Mouse (Mus musculus): Measurements from ENCODE around the gene D230025D16Rik. TPM values are rescaled to one million over a fixed set of nuclear protein-coding genes. Genes with fewer than 3 reads are reported as not detected.
"Not testable (repeated sequence)": the region's sequence is repeated elsewhere in the genome, so short reads cannot be mapped to it uniquely, and the experiment has no call there.

The D230025D16Rik gene
- polyA plus RNA-seq, 1 experiment from 2014 or later: 33.1 TPM

GRCm38 (mm10) chr8:105286907-105287306, 62.0 kb downstream of the D230025D16Rik start:
- H3K9ac ChIP-seq: peak overlapping the region; percentile 20; the same call in 1 of the 2 replicates
- peak overlapping the region; percentile 66 for H3K4me2 ChIP-seq (replicated peaks)
- H3K27me3 ChIP-seq (ENCODE audit: control insufficient read depth, insufficient read depth, low read length): 0 out of 2 replicates have a peak, but pooled peaks cover 8% of the 10 kb centered on the region
- DNase-seq (ENCODE audit: low spot score) (no peak), ATAC-seq (ENCODE audit: low FRiP score) (no peak)
- H3K4me1 ChIP-seq (replicated peaks; ENCODE audit: control insufficient read depth, insufficient read depth, low read length): peaks cover 42% of the 10 kb centered on the region
- 86% methylated on average over 4 of the region's 4 CpGs for WGBS
- peak overlapping the region; percentile 11 for H3K4me3 ChIP-seq (replicated peaks; ENCODE audit: low read length)
- H3K9me3 ChIP-seq (ENCODE audit: control insufficient read depth, low read length): no peaks in the 10 kb centered on the region
- H3K36me3 ChIP-seq (replicated peaks; ENCODE audit: control insufficient read depth, insufficient read depth): peaks cover 38% of the 10 kb centered on the region
- no peak overlapping the region for H3K27ac ChIP-seq

- WGBS: 85% methylated on average over 5 of the region's 5 CpGs
- H3K9me3 ChIP-seq (ENCODE audit: control insufficient read depth, low read length): no peaks in the 10 kb centered on the region
- ATAC-seq (ENCODE audit: low FRiP score) (no peak), DNase-seq (ENCODE audit: low spot score) (no peak)
- H3K27me3 ChIP-seq (ENCODE audit: control insufficient read depth, insufficient read depth, low read length): 0 out of 2 replicates have a peak, but pooled peaks cover 8% of the 10 kb centered on the region
- H3K36me3 ChIP-seq (replicated peaks; ENCODE audit: control insufficient read depth, insufficient read depth): peaks cover 25% of the 10 kb centered on the region
- H3K9ac ChIP-seq: peak overlapping the region; percentile 50
- peak overlapping the region; percentile 66 for H3K4me2 ChIP-seq (replicated peaks)
- H3K4me1 ChIP-seq (replicated peaks; ENCODE audit: control insufficient read depth, insufficient read depth, low read length): peaks cover 42% of the 10 kb centered on the region
- H3K27ac ChIP-seq: peak overlapping the region; percentile 89
- H3K4me3 ChIP-seq (replicated peaks; ENCODE audit: low read length): peak overlapping the region; percentile 43
These were observed 63.3 kb downstream of the D230025D16Rik start for GRCm38 (mm10) chr8:105288231-105288630.

GRCm38 (mm10) chr8:105288958-105289732, 64.2 kb downstream of the D230025D16Rik start:
- H3K9ac ChIP-seq: peak overlapping the region; percentile 50
- H3K27ac ChIP-seq: peak overlapping the region; percentile 89
- no peaks in the 10 kb centered on the region for H3K9me3 ChIP-seq (ENCODE audit: control insufficient read depth, low read length)
- peak overlapping the region; percentile 66 for H3K4me2 ChIP-seq (replicated peaks)
- DNase-seq (ENCODE audit: low spot score) (peak; percentile 99), ATAC-seq (ENCODE audit: low FRiP score) (peak; percentile 93)
- H3K27me3 ChIP-seq (ENCODE audit: control insufficient read depth, insufficient read depth, low read length): 0 out of 2 replicates have a peak, but pooled peaks cover 8% of the 10 kb centered on the region
- H3K4me3 ChIP-seq (replicated peaks; ENCODE audit: low read length): peak overlapping the region; percentile 43
- H3K4me1 ChIP-seq (replicated peaks; ENCODE audit: control insufficient read depth, insufficient read depth, low read length): peaks cover 42% of the 10 kb centered on the region
- WGBS: under 1% methylated on average over 53 of the region's 53 CpGs
- H3K36me3 ChIP-seq (replicated peaks; ENCODE audit: control insufficient read depth, insufficient read depth): peaks cover 22% of the 10 kb centered on the region

- peak within 1 kb of the TSS; percentile 43 for H3K4me3 ChIP-seq (replicated peaks; ENCODE audit: low read length)
- H3K27ac ChIP-seq: peak within 1 kb of the TSS; percentile 89
- ATAC-seq (ENCODE audit: low FRiP score) (peak; percentile 36), DNase-seq (ENCODE audit: low spot score) (peak; percentile 44)
- peaks cover 42% of the 10 kb centered on the region for H3K4me1 ChIP-seq (replicated peaks; ENCODE audit: control insufficient read depth, insufficient read depth, low read length)
- 0 out of 2 replicates have a peak, but pooled peaks cover 8% of the 10 kb centered on the region for H3K27me3 ChIP-seq (ENCODE audit: control insufficient read depth, insufficient read depth, low read length)
- H3K9me3 ChIP-seq (ENCODE audit: control insufficient read depth, low read length): no peaks in the 10 kb centered on the region
- under 1% methylated on average over 40 of the region's 43 CpGs for WGBS
- peaks cover 16% of the 10 kb centered on the region for H3K36me3 ChIP-seq (replicated peaks; ENCODE audit: control insufficient read depth, insufficient read depth)
- peak within 1 kb of the TSS; percentile 50 for H3K9ac ChIP-seq
- H3K4me2 ChIP-seq (replicated peaks): peak within 1 kb of the TSS; percentile 66
These were observed 65.0 kb downstream of the D230025D16Rik start, which contains the start of gene 4931428F04Rik for GRCm38 (mm10) chr8:105289805-105290460. 4931428F04Rik (minus strand) TSS chr8:105289864.

GRCm38 (mm10) chr8:105290554-105291314, 65.8 kb downstream of the D230025D16Rik start:
- Histone ChIP-seq H3K27ac (no peak overlapping the region), H3K27me3 (ENCODE audit: control insufficient read depth, insufficient read depth, low read length) (0 out of 2 replicates have a peak, but pooled peaks cover 8% of the 10 kb centered on the region), H3K4me2 (replicated peaks) (peak overlapping the region; percentile 66), H3K4me1 (replicated peaks; ENCODE audit: control insufficient read depth, insufficient read depth, low read length) (peaks cover 39% of the 10 kb centered on the region), H3K36me3 (replicated peaks; ENCODE audit: control insufficient read depth, insufficient read depth) (peaks cover 8% of the 10 kb centered on the region; the same call in 1 of the 2 replicates), H3K9me3 (ENCODE audit: control insufficient read depth, low read length) (no peaks in the 10 kb centered on the region), H3K9ac (peak overlapping the region; percentile 50; the same call in 1 of the 2 replicates), H3K4me3 (replicated peaks; ENCODE audit: low read length) (peak overlapping the region; percentile 43)
- peak; percentile 84 for DNase-seq (ENCODE audit: low spot score)
- no peak for ATAC-seq (ENCODE audit: low FRiP score)
- WGBS: 5% methylated on average over 31 of the region's 31 CpGs

GRCm38 (mm10) chr8:105291364-105291763, 66.4 kb downstream of the D230025D16Rik start:
- 88% methylated on average over 8 of the region's 8 CpGs for WGBS
- H3K4me2 ChIP-seq (replicated peaks): not testable (repeated sequence)

GRCm38 (mm10) chr8:105291802-105292201, 66.9 kb downstream of the D230025D16Rik start:
- H3K27ac ChIP-seq; H3K9ac ChIP-seq; H3K4me2 ChIP-seq (replicated peaks); H3K36me3 ChIP-seq (replicated peaks; ENCODE audit: control insufficient read depth, insufficient read depth); H3K4me3 ChIP-seq (replicated peaks; ENCODE audit: low read length); H3K27me3 ChIP-seq (ENCODE audit: control insufficient read depth, insufficient read depth, low read length); ATAC-seq (ENCODE audit: low FRiP score); DNase-seq (ENCODE audit: low spot score); H3K9me3 ChIP-seq (ENCODE audit: control insufficient read depth, low read length): not testable (repeated sequence)
- WGBS: 60% methylated on average over 3 of the region's 3 CpGs
- peaks cover 29% of the 10 kb centered on the region for H3K4me1 ChIP-seq (replicated peaks; ENCODE audit: control insufficient read depth, insufficient read depth, low read length)

More at GRCm38 (mm10) chr8:105291364-105291763, 66.4 kb downstream of the D230025D16Rik start:
- H3K9ac ChIP-seq; DNase-seq (ENCODE audit: low spot score); H3K36me3 ChIP-seq (replicated peaks; ENCODE audit: control insufficient read depth, insufficient read depth); H3K9me3 ChIP-seq (ENCODE audit: control insufficient read depth, low read length); H3K27ac ChIP-seq; ATAC-seq (ENCODE audit: low FRiP score); H3K27me3 ChIP-seq (ENCODE audit: control insufficient read depth, insufficient read depth, low read length): not testable (repeated sequence)
- 0 out of 2 replicates have a peak overlapping the region, but pooled peaks have one; percentile 43 for H3K4me3 ChIP-seq (replicated peaks; ENCODE audit: low read length)
- H3K4me1 ChIP-seq (replicated peaks; ENCODE audit: control insufficient read depth, insufficient read depth, low read length): peaks cover 32% of the 10 kb centered on the region

- Histone ChIP-seq H3K9me3 (ENCODE audit: control insufficient read depth, low read length) (no peaks in the 10 kb centered on the region), H3K4me2 (replicated peaks) (no peak overlapping the region), H3K4me1 (replicated peaks; ENCODE audit: control insufficient read depth, insufficient read depth, low read length) (peaks cover 26% of the 10 kb centered on the region), H3K36me3 (replicated peaks; ENCODE audit: control insufficient read depth, insufficient read depth) (no peaks in the 10 kb centered on the region), H3K27me3 (ENCODE audit: control insufficient read depth, insufficient read depth, low read length) (0 out of 2 replicates have a peak, but pooled peaks cover 8% of the 10 kb centered on the region), H3K4me3 (replicated peaks; ENCODE audit: low read length) (no peak overlapping the region), H3K9ac (no peak overlapping the region), H3K27ac (no peak overlapping the region)
- 86% methylated on average over 7 of the region's 7 CpGs for WGBS
- DNase-seq (ENCODE audit: low spot score) (no peak), ATAC-seq (ENCODE audit: low FRiP score) (no peak)
These were observed 67.5 kb downstream of the D230025D16Rik start for GRCm38 (mm10) chr8:105292471-105292870.

Measured in hindbrain, embryonic 14.5 days (tissue).